Mouse (Mus musculus) kidney, postnatal 36 days (tissue): ENCODE data around the gene Bri3bp.
A peak's percentile ranks its signal among the peaks of the same experiment; 100 is the strongest.
"Not testable (repeated sequence)": the region's sequence is repeated elsewhere in the genome, so short reads cannot be mapped to it uniquely, and the experiment has no call there.

ENCODE experiments used
- DNase-seq, 2 experiments: peaks; one replicate each; pipeline ENCODE4 v3.0.0; 2021 to 2022; ENCODE audit warnings: mixed read lengths in 2 of 2

Bri3bp gene

GRCm38 (mm10) chr5:125409348-125410090 is 31.8 kb upstream of the Bri3bp start:
- DNase-seq: peak in 1 of 2 experiments; percentile 48

- peak; percentile 77 to 91 for DNase-seq
These were observed 29.3 kb upstream of the Bri3bp start for GRCm38 (mm10) chr5:125411972-125412530.

- DNase-seq: not testable (repeated sequence)
These were observed 28.8 kb upstream of the Bri3bp start for GRCm38 (mm10) chr5:125412536-125412935.

- DNase-seq: no peak
These were observed 27.6 kb upstream of the Bri3bp start for GRCm38 (mm10) chr5:125413763-125414162.

GRCm38 (mm10) chr5:125416183-125416582 is 25.2 kb upstream of the Bri3bp start:
- DNase-seq: no peak

- DNase-seq: no peak
These were observed 22.7 kb upstream of the Bri3bp start for GRCm38 (mm10) chr5:125418636-125419035.

- DNase-seq: no peak
These were observed 22.2 kb upstream of the Bri3bp start for GRCm38 (mm10) chr5:125419124-125419523.

GRCm38 (mm10) chr5:125425698-125426276 is 15.6 kb upstream of the Bri3bp start:
- DNase-seq: no peak

- no peak for DNase-seq
These were observed 15.0 kb upstream of the Bri3bp start for GRCm38 (mm10) chr5:125426343-125426742.

- not testable (repeated sequence) for DNase-seq
These were observed 9.0 kb upstream of the Bri3bp start for GRCm38 (mm10) chr5:125432324-125432723.

- peak; percentile 95 to 97 for DNase-seq
These were observed 7.5 kb upstream of the Bri3bp start, which contains the start of gene Dhx37 for GRCm38 (mm10) chr5:125433793-125434337. Gene Dhx37, minus strand, starts transcription at chr5:125434121.

- not testable (repeated sequence) for DNase-seq
These were observed 7.0 kb upstream of the Bri3bp start for GRCm38 (mm10) chr5:125434347-125434746.

GRCm38 (mm10) chr5:125440583-125441233 is 660 bp upstream of the Bri3bp start:
- DNase-seq: peak in 1 of 2 experiments; percentile 22

GRCm38 (mm10) chr5:125442136-125442995 is 998 bp downstream of the Bri3bp start:
- DNase-seq: peak in 1 of 2 experiments; percentile 20

GRCm38 (mm10) chr5:125443335-125443734 is 2.0 kb downstream of the Bri3bp start:
- DNase-seq: no peak

- no peak for DNase-seq
These were observed 2.5 kb downstream of the Bri3bp start for GRCm38 (mm10) chr5:125443915-125444314.

GRCm38 (mm10) chr5:125444554-125444953 is 3.2 kb downstream of the Bri3bp start:
- no peak for DNase-seq

- DNase-seq: no peak
These were observed 5.0 kb downstream of the Bri3bp start for GRCm38 (mm10) chr5:125446344-125446743.

GRCm38 (mm10) chr5:125448026-125448425 is 6.7 kb downstream of the Bri3bp start:
- peak in 1 of 2 experiments; percentile 9 for DNase-seq

GRCm38 (mm10) chr5:125448631-125449030 is 7.3 kb downstream of the Bri3bp start:
- no peak for DNase-seq

GRCm38 (mm10) chr5:125449306-125449705 is 7.9 kb downstream of the Bri3bp start:
- no peak for DNase-seq

GRCm38 (mm10) chr5:125452573-125452972 is 11.2 kb downstream of the Bri3bp start:
- no peak for DNase-seq
